Mouse (Mus musculus) thymus, postnatal 25 days (tissue): ENCODE data around the gene Ube2d2b.

Experiments
- DNase-seq: peaks from one replicate; pipeline ENCODE4 v3.0.0; 2022

Ube2d2b gene

GRCm38 (mm10) chr5:107829998-107830560, at the start of gene Ube2d2b:
Gene Ube2d2b, plus strand, starts transcription at chr5:107830099.
- DNase-seq = no peak

- no peak for DNase-seq
Measured at GRCm38 (mm10) chr5:107782360-107782759, 47.5 kb upstream of the Ube2d2b start.

GRCm38 (mm10) chr5:107787682-107788443, 42.0 kb upstream of the Ube2d2b start:
- peak; percentile 31 for DNase-seq

- DNase-seq = peak; percentile 27
Measured at GRCm38 (mm10) chr5:107789492-107789891, 40.4 kb upstream of the Ube2d2b start.

GRCm38 (mm10) chr5:107791966-107792365, 37.9 kb upstream of the Ube2d2b start:
- DNase-seq = no peak

- DNase-seq = no peak
Measured at GRCm38 (mm10) chr5:107792516-107792915, 37.4 kb upstream of the Ube2d2b start.

GRCm38 (mm10) chr5:107793258-107793657, 36.6 kb upstream of the Ube2d2b start:
- no peak for DNase-seq

GRCm38 (mm10) chr5:107793927-107794326, 36.0 kb upstream of the Ube2d2b start:
- peak; percentile 25 for DNase-seq

GRCm38 (mm10) chr5:107798290-107798689, 31.6 kb upstream of the Ube2d2b start:
- no peak for DNase-seq

GRCm38 (mm10) chr5:107801234-107801633, 28.7 kb upstream of the Ube2d2b start:
- DNase-seq = no peak

GRCm38 (mm10) chr5:107802621-107803020, 27.3 kb upstream of the Ube2d2b start:
- no peak for DNase-seq

- DNase-seq = no peak
Measured at GRCm38 (mm10) chr5:107807496-107807895, 22.4 kb upstream of the Ube2d2b start.

- no peak for DNase-seq
Measured at GRCm38 (mm10) chr5:107814651-107815050, 15.2 kb upstream of the Ube2d2b start.

GRCm38 (mm10) chr5:107822521-107822920, 7.4 kb upstream of the Ube2d2b start:
- no peak for DNase-seq

- no peak for DNase-seq
Measured at GRCm38 (mm10) chr5:107831351-107831750, 1.5 kb downstream of the Ube2d2b start.

GRCm38 (mm10) chr5:107834287-107834686, 4.4 kb downstream of the Ube2d2b start:
- DNase-seq = no peak

GRCm38 (mm10) chr5:107838891-107839644, 9.2 kb downstream of the Ube2d2b start:
- DNase-seq = no peak

GRCm38 (mm10) chr5:107840549-107841238, 10.8 kb downstream of the Ube2d2b start:
- DNase-seq = peak; percentile 34

- DNase-seq = no peak
Measured at GRCm38 (mm10) chr5:107847349-107847748, 17.4 kb downstream of the Ube2d2b start.

- no peak for DNase-seq
Measured at GRCm38 (mm10) chr5:107847817-107848216, 17.9 kb downstream of the Ube2d2b start.

GRCm38 (mm10) chr5:107848964-107849363, 19.1 kb downstream of the Ube2d2b start:
- no peak for DNase-seq

- no peak for DNase-seq
Measured at GRCm38 (mm10) chr5:107853807-107854206, 23.9 kb downstream of the Ube2d2b start.

GRCm38 (mm10) chr5:107854556-107854955, 24.7 kb downstream of the Ube2d2b start:
- no peak for DNase-seq
